ENCODE assay signal across 18 mouse cellular contexts in genomic region chr2:32200712-32201111, GRCm38 (mm10). TPM values are rescaled to one million over a fixed set of nuclear protein-coding genes. Genes with fewer than 3 reads are reported as not detected.
DNase-seq lines count a peak whose midpoint lies in the region; ATAC-seq and TF ChIP-seq lines count a peak whose summit lies in the region.
"Had no signal": no experiment of that assay in that cellular context is flagged by ENCODE, and none has a peak within 500 bp of the region (broad histone marks: within the 10 kb centered on the region; RNA-seq: fewer than 3 reads in every experiment).

No protein-coding gene starts in this region.

- TF ChIP-seq CTCF in kidney, adult 2 months (conservative IDR thresholded peaks at IDR 0.05; ENCODE audit: insufficient read depth, insufficient read length, low read depth, low read length) = no peak

- no peaks in the 10 kb centered on the region for H3K27me3 ChIP-seq in forebrain, embryonic 15.5 days
- no peaks in the 10 kb centered on the region for H3K27me3 ChIP-seq in forebrain, embryonic 10.5 days (ENCODE audit: poor library complexity, severe bottlenecking)
- no peaks in the 10 kb centered on the region for H3K27me3 ChIP-seq in midbrain, embryonic 14.5 days (ENCODE audit: control insufficient read depth, insufficient read depth, low read length)
- no peaks in the 10 kb centered on the region for H3K27me3 ChIP-seq in midbrain, embryonic 16.5 days (ENCODE audit: control insufficient read depth, insufficient read depth, low read depth, low read length)
- no peaks in the 10 kb centered on the region for H3K27me3 ChIP-seq in myocyte (ENCODE audit: control insufficient read depth, insufficient read depth, insufficient read length)
- H3K27me3 ChIP-seq in kidney, adult 2 months (replicated peaks; ENCODE audit: control insufficient read depth, insufficient read depth, low read length) = no peaks in the 10 kb centered on the region
- H3K27me3 ChIP-seq: CH12.LX; embryonic facial prominence, embryonic 13.5 days had no signal

- no peak for ATAC-seq in forebrain, embryonic 15.5 days (replicated peaks)
- no peak for ATAC-seq in midbrain, embryonic 14.5 days (ENCODE audit: low FRiP score, low TSS enrichment)
- ATAC-seq in midbrain, embryonic 16.5 days = no peak
- ATAC-seq: intestine, embryonic 16.5 days; lung, postnatal 0 days had no signal

- no peaks in the 10 kb centered on the region for H3K79me2 ChIP-seq in myocyte (ENCODE audit: control insufficient read depth, insufficient read depth)

- peak overlapping the region; percentile 33; the same call in 1 of the 2 replicates for H3K27ac ChIP-seq in forebrain, embryonic 15.5 days (replicated peaks)
- no peak overlapping the region for H3K27ac ChIP-seq in forebrain, embryonic 10.5 days
- 0 out of 2 replicates have a peak overlapping the region, but pooled peaks have one; percentile 45 for H3K27ac ChIP-seq in midbrain, embryonic 14.5 days (replicated peaks; ENCODE audit: low read depth, low read length)
- H3K27ac ChIP-seq in midbrain, embryonic 16.5 days (ENCODE audit: low read length) = no peak overlapping the region
- H3K27ac ChIP-seq in kidney, adult 2 months (ENCODE audit: insufficient read depth, low read depth, low read length) = no peak overlapping the region
- H3K27ac ChIP-seq: embryonic facial prominence, embryonic 13.5 days; heart, adult 2 months had no signal

- H3K36me3 ChIP-seq in forebrain, embryonic 15.5 days = peaks cover 98% of the 10 kb centered on the region
- H3K36me3 ChIP-seq in forebrain, embryonic 10.5 days (replicated peaks) = peaks cover 100% of the 10 kb centered on the region
- H3K36me3 ChIP-seq in midbrain, embryonic 14.5 days (ENCODE audit: control insufficient read depth, insufficient read depth, low read length) = peaks cover 100% of the 10 kb centered on the region
- H3K36me3 ChIP-seq in midbrain, embryonic 16.5 days (ENCODE audit: control insufficient read depth, insufficient read depth, low read length) = peaks cover 57% of the 10 kb centered on the region
- H3K36me3 ChIP-seq in myocyte (ENCODE audit: control insufficient read depth, insufficient read depth) = peaks cover 57% of the 10 kb centered on the region
- no peaks in the 10 kb centered on the region for H3K36me3 ChIP-seq in kidney, adult 2 months (ENCODE audit: control insufficient read depth, insufficient read depth, low read length)

- no peaks in the 10 kb centered on the region for H3K9me3 ChIP-seq in forebrain, embryonic 15.5 days
- H3K9me3 ChIP-seq in forebrain, embryonic 10.5 days = no peaks in the 10 kb centered on the region
- H3K9me3 ChIP-seq in midbrain, embryonic 14.5 days (ENCODE audit: control insufficient read depth, low read length) = no peaks in the 10 kb centered on the region
- no peaks in the 10 kb centered on the region for H3K9me3 ChIP-seq in midbrain, embryonic 16.5 days (replicated peaks; ENCODE audit: control insufficient read depth, low read length, poor library complexity, severe bottlenecking)
- H3K9me3 ChIP-seq: embryonic facial prominence, embryonic 13.5 days had no signal

- WGBS in forebrain, embryonic 15.5 days = 89% methylated on average over 11 of the region's 11 CpGs
- 96% methylated on average over 11 of the region's 11 CpGs for WGBS in forebrain, embryonic 10.5 days
- 88% methylated on average over 11 of the region's 11 CpGs for WGBS in midbrain, embryonic 14.5 days
- WGBS in midbrain, embryonic 16.5 days = 90% methylated on average over 11 of the region's 11 CpGs
- WGBS in kidney, adult 2 months = 89% methylated on average over 11 of the region's 11 CpGs

- no peak overlapping the region for H3K4me3 ChIP-seq in forebrain, embryonic 15.5 days
- H3K4me3 ChIP-seq in forebrain, embryonic 10.5 days = no peak overlapping the region
- H3K4me3 ChIP-seq in midbrain, embryonic 14.5 days (replicated peaks; ENCODE audit: low read depth, low read length) = no peak overlapping the region
- H3K4me3 ChIP-seq in midbrain, embryonic 16.5 days (ENCODE audit: low read depth, low read length) = no peak overlapping the region
- H3K4me3 ChIP-seq in myocyte = no peak overlapping the region
- no peak overlapping the region for H3K4me3 ChIP-seq in kidney, adult 2 months (ENCODE audit: insufficient read depth, low read depth, low read length)
- H3K4me3 ChIP-seq: embryonic facial prominence, embryonic 13.5 days; heart, adult 2 months had no signal

- H3ac ChIP-seq in myocyte (ENCODE audit: control insufficient read depth, insufficient read length) = no peak overlapping the region

- H3K9ac ChIP-seq in forebrain, embryonic 15.5 days (replicated peaks) = no peak overlapping the region
- no peak overlapping the region for H3K9ac ChIP-seq in midbrain, embryonic 14.5 days (replicated peaks; ENCODE audit: low read length)
- H3K9ac ChIP-seq in midbrain, embryonic 16.5 days (ENCODE audit: low read depth, low read length) = no peak overlapping the region
- H3K9ac ChIP-seq: embryonic facial prominence, embryonic 13.5 days had no signal

- TF ChIP-seq POLR2A in myocyte (IDR thresholded peaks at IDR 0.05; ENCODE audit: insufficient read length, low read depth) = no peak
- TF ChIP-seq POLR2A in kidney, adult 2 months (IDR thresholded peaks at IDR 0.05; ENCODE audit: low read depth, low read length) = no peak

- no peak for DNase-seq in forebrain, embryonic 10.5 days (ENCODE audit: extremely low spot score, low spot score)
- DNase-seq in midbrain, embryonic 14.5 days = no peak
- DNase-seq in cerebellum, adult 9-10 months = peak; percentile 71
- DNase-seq in kidney, adult 2 months = no peak
- no peak for DNase-seq in c-Kit-positive CD71-positive TER-119-positive erythroid progenitor cells, embryonic 14.5 days (ENCODE audit: low spot score)
- DNase-seq: gastrocnemius, postnatal 10 days; heart, adult 2 months; heart, postnatal 36 days; liver; right cerebral cortex, postnatal 25 days; thymus, postnatal 36 days had no signal

- 0 out of 2 replicates have a peak, but pooled peaks cover 7% of the 10 kb centered on the region for H3K4me1 ChIP-seq in forebrain, embryonic 15.5 days
- H3K4me1 ChIP-seq in forebrain, embryonic 10.5 days = no peaks in the 10 kb centered on the region
- no peaks in the 10 kb centered on the region for H3K4me1 ChIP-seq in midbrain, embryonic 14.5 days (ENCODE audit: control insufficient read depth, insufficient read depth, low read length)
- no peaks in the 10 kb centered on the region for H3K4me1 ChIP-seq in midbrain, embryonic 16.5 days (ENCODE audit: control insufficient read depth, insufficient read depth, low read length)
- no peaks in the 10 kb centered on the region for H3K4me1 ChIP-seq in kidney, adult 2 months (ENCODE audit: control insufficient read depth, insufficient read depth, low read length)
- H3K4me1 ChIP-seq: embryonic facial prominence, embryonic 13.5 days had no signal

- H3K4me2 ChIP-seq in forebrain, embryonic 15.5 days (replicated peaks) = no peak overlapping the region
- no peak overlapping the region for H3K4me2 ChIP-seq in midbrain, embryonic 14.5 days (ENCODE audit: low read length)
- no peak overlapping the region for H3K4me2 ChIP-seq in midbrain, embryonic 16.5 days (ENCODE audit: low read length)
- no peak overlapping the region for H3K4me2 ChIP-seq in myocyte (ENCODE audit: low read depth)
- H3K4me2 ChIP-seq: embryonic facial prominence, embryonic 13.5 days had no signal

TF ChIP-seq in myocyte, 11 proteins besides CTCF, POLR2A, EP300 and RAD21:
- TF ChIP-seq POLR2AphosphoS2 (IDR thresholded peaks at IDR 0.05; ENCODE audit: insufficient read length, low read depth) (peak; percentile 18), REST (IDR thresholded peaks at IDR 0.05; ENCODE audit: insufficient read depth, insufficient read length) (no peak)
TF ChIP-seq in myocyte: peak in this region for 1.

RNA-seq across cellular contexts. Expression of gene Pomt1, which starts 35.7 kb away (rescaled TPM):
- 29.9 and 34.5 TPM in 2 replicates for polyA plus RNA-seq in forebrain, embryonic 15.5 days (2015; fragmentation: Nextera tagmentation; extraction: Ambion mirVana)
- 26.6 and 29.7 TPM in 2 replicates for polyA plus RNA-seq in forebrain, embryonic 10.5 days (2016; fragmentation: Nextera tagmentation; extraction: Ambion mirVana)
- polyA plus RNA-seq in midbrain, embryonic 14.5 days (2014; fragmentation: Nextera tagmentation; extraction: Ambion mirVana) = 28.3 and 33.2 TPM in 2 replicates
- 36.4 and 36.5 TPM in 2 replicates for polyA plus RNA-seq in midbrain, embryonic 16.5 days (2015; fragmentation: Nextera tagmentation; extraction: Ambion mirVana)
- 14.7 TPM for polyA plus RNA-seq in myocyte (2012; fragmentation: generic; extraction: Trizol)
- 30.2 and 37.2 TPM in 2 replicates for polyA plus RNA-seq in kidney, adult 2 months (2012; rRNA removed)

RNA-seq across cellular contexts. Expression of gene Prrc2b, which starts 49.8 kb away (rescaled TPM):
- 76.2 and 88.8 TPM in 2 replicates for polyA plus RNA-seq in forebrain, embryonic 15.5 days (2015; fragmentation: Nextera tagmentation; extraction: Ambion mirVana)
- polyA plus RNA-seq in forebrain, embryonic 10.5 days (2016; fragmentation: Nextera tagmentation; extraction: Ambion mirVana) = 48.2 and 50.1 TPM in 2 replicates
- 121 and 141 TPM in 2 replicates for polyA plus RNA-seq in midbrain, embryonic 14.5 days (2014; fragmentation: Nextera tagmentation; extraction: Ambion mirVana)
- 69.8 and 77.9 TPM in 2 replicates for polyA plus RNA-seq in midbrain, embryonic 16.5 days (2015; fragmentation: Nextera tagmentation; extraction: Ambion mirVana)
- polyA plus RNA-seq in myocyte (2012; fragmentation: generic; extraction: Trizol) = 76.2 TPM
- 42.5 and 43.5 TPM in 2 replicates for polyA plus RNA-seq in kidney, adult 2 months (2012; rRNA removed)

RNA-seq across cellular contexts. Expression of gene Uck1, which starts 59.2 kb away (rescaled TPM):
- 91.5 and 95.3 TPM in 2 replicates for polyA plus RNA-seq in forebrain, embryonic 15.5 days (2015; fragmentation: Nextera tagmentation; extraction: Ambion mirVana)
- 83.6 and 91.4 TPM in 2 replicates for polyA plus RNA-seq in forebrain, embryonic 10.5 days (2016; fragmentation: Nextera tagmentation; extraction: Ambion mirVana)
- polyA plus RNA-seq in midbrain, embryonic 14.5 days (2014; fragmentation: Nextera tagmentation; extraction: Ambion mirVana) = 89.6 and 96.1 TPM in 2 replicates
- 101 and 107 TPM in 2 replicates for polyA plus RNA-seq in midbrain, embryonic 16.5 days (2015; fragmentation: Nextera tagmentation; extraction: Ambion mirVana)
- polyA plus RNA-seq in myocyte (2012; fragmentation: generic; extraction: Trizol) = 32.1 TPM
- 134 and 147 TPM in 2 replicates for polyA plus RNA-seq in kidney, adult 2 months (2012; rRNA removed)

Comparison
In these comparisons a context has a peak if more than half of its experiments do, and no peak if none do; other contexts are left out.
1. H3K27ac ChIP-seq: peak in forebrain, embryonic 15.5 days (single experiment) and midbrain, embryonic 14.5 days (single experiment); none in forebrain, embryonic 10.5 days (single experiment), midbrain, embryonic 16.5 days (single experiment) and kidney, adult 2 months (single experiment).